Mouse (Mus musculus): Measurements from ENCODE around the gene Mtus2. TPM values are rescaled to one million over a fixed set of nuclear protein-coding genes. Genes with fewer than 3 reads are reported as not detected.

The Mtus2 gene
- polyA plus RNA-seq, 1 experiment: 0.04 TPM

DNA sequence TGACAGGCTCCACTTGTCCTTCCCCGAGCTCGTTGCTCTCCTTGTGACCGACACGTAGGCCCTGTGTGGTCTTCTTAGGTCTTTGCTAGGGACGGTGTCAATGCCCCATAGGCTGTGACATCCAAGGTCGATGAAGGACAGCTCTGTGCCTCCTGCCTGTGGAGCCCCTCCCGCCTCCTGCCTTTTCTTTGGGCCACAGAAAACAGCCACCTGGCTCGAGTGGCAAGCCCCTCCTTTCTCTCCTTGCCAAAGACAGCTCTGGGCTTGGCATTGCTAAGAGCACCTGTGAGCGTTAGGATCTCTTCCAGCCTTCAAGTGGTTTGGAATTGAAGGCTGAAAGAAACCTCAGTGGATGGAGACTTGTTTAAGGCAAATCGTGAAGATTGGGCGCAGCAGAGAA is 91.1 kb downstream of the Mtus2 start:
- Histone ChIP-seq H3K79me3 (ENCODE audit: low read depth) (no peaks in the 10 kb centered on the region), H3K27me3 (ENCODE audit: control insufficient read depth, insufficient read depth, insufficient read length) (no peaks in the 10 kb centered on the region), H3ac (ENCODE audit: control insufficient read depth, insufficient read length, low read depth) (no peak overlapping the region), H3K79me2 (ENCODE audit: control insufficient read depth, insufficient read depth) (no peaks in the 10 kb centered on the region), H3K36me3 (ENCODE audit: control insufficient read depth, insufficient read depth) (no peaks in the 10 kb centered on the region), H3K4me3 (ENCODE audit: insufficient read depth, poor library complexity, severe bottlenecking) (no peak overlapping the region)
- no peak for TF ChIP-seq CTCF (IDR thresholded peaks at IDR 0.05; ENCODE audit: control insufficient read depth, insufficient read depth, insufficient read length)
- no peak for TF ChIP-seq MYOD1 (IDR thresholded peaks at IDR 0.05; ENCODE audit: control insufficient read depth, insufficient read length, low read depth)
- TF ChIP-seq FOSL1 (IDR thresholded peaks at IDR 0.05; ENCODE audit: insufficient read depth, low read length, poor library complexity, severe bottlenecking): no peak
- TF ChIP-seq USF1 (IDR thresholded peaks at IDR 0.05; ENCODE audit: low read depth): no peak
- no peak for TF ChIP-seq MYOG (IDR thresholded peaks at IDR 0.05; ENCODE audit: control insufficient read depth, extremely low read depth, insufficient read length)
- TF ChIP-seq MAX (IDR thresholded peaks at IDR 0.05): no peak
- TF ChIP-seq CEBPB (IDR thresholded peaks at IDR 0.05; ENCODE audit: low read depth): no peak

DNA sequence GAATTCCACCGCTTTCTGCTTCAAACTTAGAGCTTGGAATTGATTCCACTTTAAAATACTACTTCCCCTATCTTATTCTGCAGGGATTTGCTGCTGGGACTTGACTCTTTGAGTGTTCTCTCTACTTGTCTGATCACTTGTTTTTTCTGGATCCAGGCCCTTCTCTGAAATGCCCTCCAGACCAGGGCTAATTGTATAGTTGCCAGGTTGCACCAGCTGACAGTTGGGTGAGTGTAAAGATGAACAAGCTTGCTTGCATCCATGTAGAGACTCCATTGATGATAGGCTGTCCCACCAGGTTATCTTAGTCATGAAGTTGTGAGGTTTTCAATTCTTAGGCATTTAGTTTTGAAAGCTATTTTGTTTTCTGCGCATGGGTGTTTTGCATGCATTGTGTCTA is 92.2 kb downstream of the Mtus2 start:
- Histone ChIP-seq H3K27me3 (ENCODE audit: control insufficient read depth, insufficient read depth, insufficient read length) (no peaks in the 10 kb centered on the region), H3ac (ENCODE audit: control insufficient read depth, insufficient read length, low read depth) (no peak overlapping the region), H3K79me2 (ENCODE audit: control insufficient read depth, insufficient read depth) (no peaks in the 10 kb centered on the region), H3K79me3 (ENCODE audit: low read depth) (no peaks in the 10 kb centered on the region), H3K36me3 (ENCODE audit: control insufficient read depth, insufficient read depth) (no peaks in the 10 kb centered on the region), H3K4me3 (ENCODE audit: insufficient read depth, poor library complexity, severe bottlenecking) (no peak overlapping the region)
- TF ChIP-seq CTCF (IDR thresholded peaks at IDR 0.05; ENCODE audit: control insufficient read depth, insufficient read depth, insufficient read length): no peak
- no peak for TF ChIP-seq MYOG (IDR thresholded peaks at IDR 0.05; ENCODE audit: control insufficient read depth, extremely low read depth, insufficient read length)
- no peak for TF ChIP-seq USF1 (IDR thresholded peaks at IDR 0.05; ENCODE audit: low read depth)
- TF ChIP-seq MAX (IDR thresholded peaks at IDR 0.05): no peak
- no peak for TF ChIP-seq FOSL1 (IDR thresholded peaks at IDR 0.05; ENCODE audit: insufficient read depth, low read length, poor library complexity, severe bottlenecking)
- no peak for TF ChIP-seq MYOD1 (IDR thresholded peaks at IDR 0.05; ENCODE audit: control insufficient read depth, insufficient read length, low read depth)
- no peak for TF ChIP-seq CEBPB (IDR thresholded peaks at IDR 0.05; ENCODE audit: low read depth)

DNA sequence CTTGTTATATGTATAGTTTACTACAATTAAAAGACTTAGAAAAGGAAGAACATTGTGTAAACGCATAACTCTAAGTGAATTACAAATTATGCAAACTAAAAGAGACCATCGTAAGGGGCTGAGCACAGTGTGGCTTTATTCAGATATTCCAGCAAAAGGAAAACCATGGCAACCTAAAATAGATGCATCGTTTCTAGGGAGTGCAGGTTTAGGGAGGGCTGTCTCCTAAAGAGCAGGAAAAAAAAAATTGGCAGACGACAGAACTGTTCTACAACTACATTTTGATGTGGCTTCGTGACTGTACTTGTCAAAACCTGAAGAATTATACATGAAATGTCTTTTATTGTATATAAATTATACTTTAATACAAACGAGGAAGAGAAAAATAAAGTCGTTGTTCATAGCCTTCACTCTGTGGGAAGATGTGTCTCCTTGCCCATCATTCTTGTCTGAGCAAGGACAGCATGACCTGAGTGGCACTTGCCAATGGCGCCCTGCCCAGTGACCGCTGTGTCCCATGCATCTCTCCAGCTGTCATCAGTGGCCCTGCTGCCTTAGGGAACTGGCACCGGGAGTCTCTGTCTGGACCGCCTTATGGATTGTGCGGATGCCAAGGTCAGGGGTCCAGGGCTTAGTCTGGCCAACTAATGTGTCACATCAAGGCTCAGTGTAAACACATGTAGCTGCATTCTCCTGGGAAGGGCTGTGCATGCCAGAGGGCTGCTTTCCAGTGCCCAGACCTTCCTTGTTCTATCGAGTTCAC is 95.9 kb downstream of the Mtus2 start:
- Histone ChIP-seq H3K27me3 (ENCODE audit: control insufficient read depth, insufficient read depth, insufficient read length) (no peaks in the 10 kb centered on the region), H3ac (ENCODE audit: control insufficient read depth, insufficient read length, low read depth) (no peak overlapping the region), H3K79me2 (ENCODE audit: control insufficient read depth, insufficient read depth) (no peaks in the 10 kb centered on the region), H3K4me3 (ENCODE audit: insufficient read depth, poor library complexity, severe bottlenecking) (no peak overlapping the region), H3K79me3 (ENCODE audit: low read depth) (no peaks in the 10 kb centered on the region), H3K36me3 (ENCODE audit: control insufficient read depth, insufficient read depth) (no peaks in the 10 kb centered on the region)
- TF ChIP-seq CTCF (IDR thresholded peaks at IDR 0.05; ENCODE audit: control insufficient read depth, insufficient read depth, insufficient read length) (no peak), MAX (IDR thresholded peaks at IDR 0.05) (no peak), CEBPB (IDR thresholded peaks at IDR 0.05; ENCODE audit: low read depth) (no peak), USF1 (IDR thresholded peaks at IDR 0.05; ENCODE audit: low read depth) (no peak), FOSL1 (IDR thresholded peaks at IDR 0.05; ENCODE audit: insufficient read depth, low read length, poor library complexity, severe bottlenecking) (no peak), MYOD1 (IDR thresholded peaks at IDR 0.05; ENCODE audit: control insufficient read depth, insufficient read length, low read depth) (no peak), MYOG (IDR thresholded peaks at IDR 0.05; ENCODE audit: control insufficient read depth, extremely low read depth, insufficient read length) (no peak)

DNA sequence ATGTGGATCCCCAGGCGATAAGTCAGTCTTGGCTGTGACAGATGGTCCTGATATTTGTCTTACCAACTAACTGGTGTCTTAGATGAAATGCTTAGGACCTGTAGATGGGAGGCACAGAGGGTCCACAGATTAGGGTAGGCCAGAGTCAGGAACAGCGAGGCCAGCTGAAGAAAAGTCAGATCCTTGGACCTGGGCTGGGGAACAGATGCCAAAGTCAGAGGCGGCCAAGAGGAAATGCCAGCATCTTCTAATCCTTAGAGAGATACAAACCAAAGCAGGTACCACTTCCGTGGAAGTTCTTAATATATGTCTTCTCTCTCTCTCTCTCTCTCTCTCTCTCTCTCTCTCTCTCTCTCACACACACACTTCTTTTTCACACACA is 96.5 kb downstream of the Mtus2 start:
- Histone ChIP-seq H3K27me3 (ENCODE audit: control insufficient read depth, insufficient read depth, insufficient read length) (no peaks in the 10 kb centered on the region), H3K79me2 (ENCODE audit: control insufficient read depth, insufficient read depth) (no peaks in the 10 kb centered on the region), H3ac (ENCODE audit: control insufficient read depth, insufficient read length, low read depth) (no peak overlapping the region), H3K4me3 (ENCODE audit: insufficient read depth, poor library complexity, severe bottlenecking) (no peak overlapping the region), H3K79me3 (ENCODE audit: low read depth) (no peaks in the 10 kb centered on the region), H3K36me3 (ENCODE audit: control insufficient read depth, insufficient read depth) (no peaks in the 10 kb centered on the region)
- TF ChIP-seq MAX (IDR thresholded peaks at IDR 0.05) (no peak), USF1 (IDR thresholded peaks at IDR 0.05; ENCODE audit: low read depth) (no peak), FOSL1 (IDR thresholded peaks at IDR 0.05; ENCODE audit: insufficient read depth, low read length, poor library complexity, severe bottlenecking) (no peak), MYOG (IDR thresholded peaks at IDR 0.05; ENCODE audit: control insufficient read depth, extremely low read depth, insufficient read length) (no peak), CEBPB (IDR thresholded peaks at IDR 0.05; ENCODE audit: low read depth) (no peak), CTCF (IDR thresholded peaks at IDR 0.05; ENCODE audit: control insufficient read depth, insufficient read depth, insufficient read length) (no peak), MYOD1 (IDR thresholded peaks at IDR 0.05; ENCODE audit: control insufficient read depth, insufficient read length, low read depth) (no peak)

DNA sequence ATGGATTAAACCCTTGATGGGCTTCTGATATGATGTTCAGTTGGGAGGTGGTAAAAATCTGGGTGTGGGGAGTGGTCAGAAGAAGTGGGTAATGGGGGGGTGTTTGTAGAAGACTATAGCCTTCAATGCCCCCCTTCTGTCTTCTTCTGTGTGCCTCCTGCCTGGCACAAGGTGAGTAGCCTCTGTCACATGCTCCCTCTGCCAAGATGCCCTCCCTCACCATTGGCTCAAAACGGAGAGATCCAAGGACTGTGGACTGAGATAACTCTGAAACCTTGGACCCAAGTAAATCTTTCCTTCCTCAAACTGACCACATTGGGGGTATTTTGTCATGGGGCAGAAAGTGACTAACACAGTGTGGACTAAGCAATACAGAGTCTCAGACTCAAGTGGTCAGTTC is 99.7 kb downstream of the Mtus2 start:
- Histone ChIP-seq H3K79me3 (ENCODE audit: low read depth) (no peaks in the 10 kb centered on the region), H3K4me3 (ENCODE audit: insufficient read depth, poor library complexity, severe bottlenecking) (no peak overlapping the region), H3K79me2 (ENCODE audit: control insufficient read depth, insufficient read depth) (no peaks in the 10 kb centered on the region), H3ac (ENCODE audit: control insufficient read depth, insufficient read length, low read depth) (no peak overlapping the region), H3K27me3 (ENCODE audit: control insufficient read depth, insufficient read depth, insufficient read length) (no peaks in the 10 kb centered on the region), H3K36me3 (ENCODE audit: control insufficient read depth, insufficient read depth) (no peaks in the 10 kb centered on the region)
- TF ChIP-seq MAX (IDR thresholded peaks at IDR 0.05) (no peak), MYOG (IDR thresholded peaks at IDR 0.05; ENCODE audit: control insufficient read depth, extremely low read depth, insufficient read length) (no peak), MYOD1 (IDR thresholded peaks at IDR 0.05; ENCODE audit: control insufficient read depth, insufficient read length, low read depth) (no peak), CTCF (IDR thresholded peaks at IDR 0.05; ENCODE audit: control insufficient read depth, insufficient read depth, insufficient read length) (no peak), FOSL1 (IDR thresholded peaks at IDR 0.05; ENCODE audit: insufficient read depth, low read length, poor library complexity, severe bottlenecking) (no peak), USF1 (IDR thresholded peaks at IDR 0.05; ENCODE audit: low read depth) (no peak), CEBPB (IDR thresholded peaks at IDR 0.05; ENCODE audit: low read depth) (no peak)

Measured in C2C12 (cell line).